Mouse (Mus musculus): ENCODE measurements around the gene Acap1.
"Not testable (repeated sequence)": the region's sequence is repeated elsewhere in the genome, so short reads cannot be mapped to it uniquely, and the experiment has no call there.

Acap1 gene

GRCm38 (mm10) chr11:69876186-69876585 lies 19.2 kb downstream of the Acap1 start:
- DNase-seq (ENCODE audit: low spot score): no peak

DNA sequence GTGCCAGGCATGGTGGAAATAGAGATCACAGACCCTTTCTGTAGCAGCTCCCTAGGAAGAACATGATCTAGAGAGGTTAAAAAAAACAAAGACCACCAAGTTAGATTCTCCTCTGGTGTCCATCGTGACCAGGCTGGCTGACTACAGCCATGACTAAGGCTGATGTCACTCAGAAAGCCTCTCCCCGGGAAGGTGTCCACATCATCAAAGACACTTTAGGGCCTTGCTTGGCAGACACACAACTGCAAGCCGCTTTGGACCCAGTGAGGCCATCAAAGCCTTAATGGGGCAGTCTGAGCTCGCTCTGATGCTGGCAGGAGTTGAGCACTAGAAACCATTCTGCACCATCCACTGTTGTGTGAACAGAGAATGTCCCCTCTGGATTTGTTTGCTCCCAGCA lies 22.9 kb downstream of the Acap1 start:
- DNase-seq (ENCODE audit: low spot score): no peak

- DNase-seq (ENCODE audit: low spot score): no peak
Measured at GRCm38 (mm10) chr11:69871822-69872221, 23.5 kb downstream of the Acap1 start.

DNA sequence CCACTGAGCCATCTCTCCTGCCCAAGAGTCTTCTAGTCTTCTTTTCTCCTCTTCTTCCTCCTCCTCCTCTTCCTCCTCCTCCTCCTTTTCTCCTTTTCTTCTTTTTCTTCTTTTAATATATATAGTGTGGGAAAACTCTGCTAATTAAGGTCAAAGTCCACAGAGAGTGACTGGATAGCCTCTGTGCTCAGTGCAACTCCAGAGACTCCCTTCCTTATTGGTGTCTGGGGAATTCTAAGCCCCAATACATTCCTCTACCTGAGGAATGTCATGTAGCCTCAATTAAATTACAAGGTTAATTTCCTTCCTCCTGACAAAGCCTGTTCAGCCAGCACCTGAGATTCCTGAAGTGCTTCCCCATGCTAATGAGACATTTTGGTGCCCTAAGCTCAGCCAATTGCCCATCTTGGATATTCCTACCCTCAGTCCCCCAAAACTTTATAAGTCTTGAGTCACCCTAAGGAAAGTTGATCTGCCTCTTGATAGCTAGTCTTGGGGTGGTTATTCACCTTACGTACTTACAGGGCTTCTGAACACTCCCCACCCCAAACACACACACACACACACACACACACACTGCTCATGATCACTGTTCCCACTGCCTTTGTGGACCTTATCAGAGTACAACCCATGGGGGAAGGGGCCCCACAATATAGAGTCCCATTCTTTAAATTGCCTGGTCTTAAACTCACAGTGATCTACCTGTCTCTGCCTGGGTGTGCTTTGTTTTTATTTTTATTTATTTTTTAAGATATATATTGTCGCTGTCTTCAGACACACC lies 24.9 kb downstream of the Acap1 start:
- no peak for DNase-seq (ENCODE audit: low spot score)

- no peak for DNase-seq (ENCODE audit: low spot score)
Measured at GRCm38 (mm10) chr11:69867335-69867734, 28.0 kb downstream of the Acap1 start.

DNA sequence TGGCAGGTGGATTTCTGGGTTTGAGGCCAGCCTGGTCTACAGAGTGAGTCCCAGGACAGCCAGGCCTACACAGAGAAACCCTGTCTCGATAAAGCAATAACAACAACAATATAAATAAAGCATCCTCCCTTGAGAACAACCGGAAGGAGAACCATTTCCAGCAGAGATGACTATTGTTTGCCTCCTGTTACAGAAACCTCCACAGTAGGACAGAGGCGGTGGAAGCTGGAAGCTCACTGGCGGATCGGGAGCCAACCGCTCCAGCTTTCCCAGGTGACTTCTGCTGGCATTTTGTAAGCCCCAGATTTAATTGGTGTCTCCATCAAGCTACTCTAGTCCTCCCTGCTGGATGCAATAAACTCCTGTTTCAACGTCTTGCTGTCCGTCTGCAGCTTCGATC lies 29.8 kb downstream of the Acap1 start:
- no peak for DNase-seq (ENCODE audit: low spot score)

GRCm38 (mm10) chr11:69864138-69864860 lies 31.0 kb downstream of the Acap1 start:
- DNase-seq (ENCODE audit: low spot score): no peak

- DNase-seq (ENCODE audit: low spot score): not testable (repeated sequence)
Measured at GRCm38 (mm10) chr11:69863729-69864128, 31.6 kb downstream of the Acap1 start.

GRCm38 (mm10) chr11:69858113-69858998 lies 37.0 kb downstream of the Acap1 start, which contains the start of gene Tnk1:
TSS of gene Tnk1 (minus strand) at chr11:69858730.
- no peak for DNase-seq (ENCODE audit: low spot score)

DNA sequence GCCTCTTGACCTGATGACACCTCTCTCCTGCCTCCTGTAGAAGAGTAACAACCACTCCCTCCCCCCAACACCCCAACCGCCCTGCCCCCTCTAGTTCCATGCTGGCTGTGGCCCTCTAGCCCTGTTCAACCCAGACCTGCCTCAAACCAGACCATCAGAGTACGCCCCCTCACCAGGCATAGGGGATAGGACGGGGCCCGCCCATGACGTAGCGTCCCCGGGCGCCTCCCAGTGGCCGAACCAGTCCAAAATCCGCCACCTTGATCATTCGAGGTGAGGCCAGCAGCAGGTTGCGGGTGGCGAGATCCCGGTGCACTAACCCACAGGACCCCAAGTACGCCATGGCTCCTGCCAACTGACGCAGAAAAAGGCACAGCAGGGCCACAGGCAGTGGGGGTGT lies 40.0 kb downstream of the Acap1 start:
- DNase-seq (ENCODE audit: low spot score): no peak

DNA sequence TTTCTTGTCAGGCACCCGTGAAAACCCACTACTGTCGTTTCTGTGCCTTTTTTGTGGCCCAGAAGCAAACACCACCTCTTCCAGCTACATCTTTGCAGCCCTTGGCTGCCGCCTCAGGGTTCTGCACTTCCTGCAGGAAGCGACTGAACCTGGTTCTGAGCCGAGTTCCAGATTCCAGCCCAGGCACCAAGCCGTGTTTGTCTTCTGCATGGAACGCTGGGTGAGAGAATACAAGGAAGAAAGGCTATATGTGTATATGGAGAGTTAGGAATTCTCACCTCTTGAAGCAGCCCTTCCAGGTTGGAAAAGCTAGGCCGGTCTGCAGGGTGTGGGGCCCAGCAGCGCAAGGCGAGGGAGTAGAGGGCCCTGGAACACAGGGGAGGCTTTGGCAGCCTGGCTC lies 40.7 kb downstream of the Acap1 start:
- DNase-seq (ENCODE audit: low spot score): no peak

DNA sequence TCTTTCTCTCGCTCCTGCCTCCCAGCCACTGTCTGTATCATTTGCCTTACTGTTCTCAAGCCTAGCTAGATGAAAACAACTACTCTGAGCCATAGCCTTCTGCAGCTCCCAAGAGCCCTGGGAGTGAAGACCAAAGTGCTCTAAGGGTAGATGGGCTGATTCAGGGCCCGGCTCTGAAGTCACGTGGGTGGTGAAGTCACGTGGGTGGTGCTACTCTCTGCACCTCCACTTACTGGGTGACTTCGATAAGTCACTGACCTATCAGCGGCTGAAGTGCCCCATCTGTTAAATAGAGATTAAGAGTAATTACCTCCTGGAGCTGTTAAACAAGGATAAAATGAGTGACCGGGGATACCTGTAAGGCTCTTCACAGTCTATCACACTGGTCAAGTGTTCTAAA lies 41.3 kb downstream of the Acap1 start:
- no peak for DNase-seq (ENCODE audit: low spot score)

DNA sequence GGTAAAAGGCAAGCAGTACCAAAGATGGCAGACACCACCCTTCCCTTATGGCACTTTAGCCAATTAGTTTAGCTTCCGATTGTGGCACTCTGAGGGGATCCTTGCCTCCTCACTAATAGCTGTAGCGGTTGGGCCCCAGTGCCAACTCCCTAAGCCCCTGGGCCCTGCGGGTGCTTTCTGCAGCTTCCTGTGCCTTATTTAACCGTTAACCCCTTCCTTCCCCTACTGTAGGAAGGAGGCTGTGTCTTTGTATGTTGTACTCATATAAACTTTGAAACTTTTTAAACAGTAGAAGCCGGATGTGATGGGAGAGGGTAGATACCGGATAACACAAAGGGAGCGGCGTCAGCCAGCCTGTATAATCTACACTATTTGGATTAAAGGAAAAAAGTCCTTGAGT lies 44.6 kb downstream of the Acap1 start:
- no peak for DNase-seq (ENCODE audit: low spot score)

DNA sequence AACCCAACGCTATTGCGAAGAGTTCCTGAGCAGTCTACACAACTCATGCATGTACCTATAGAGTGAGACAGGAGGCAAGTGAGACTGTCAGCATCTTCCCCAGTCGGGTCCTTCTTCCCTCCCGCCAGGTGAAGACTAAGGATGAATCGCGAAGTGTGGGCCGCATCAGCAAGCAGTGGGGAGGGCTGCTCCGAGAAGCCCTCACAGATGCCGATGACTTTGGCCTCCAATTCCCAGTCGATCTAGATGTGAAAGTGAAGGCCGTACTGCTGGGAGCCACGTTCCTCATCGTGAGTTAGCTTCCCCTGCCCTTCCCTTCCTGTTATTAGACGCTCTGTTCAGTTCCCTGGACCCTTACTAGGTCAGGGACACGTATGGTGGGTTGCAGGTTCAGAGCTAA lies 45.5 kb downstream of the Acap1 start:
- no peak for DNase-seq (ENCODE audit: low spot score)

- DNase-seq (ENCODE audit: low spot score): no peak
Measured at GRCm38 (mm10) chr11:69849128-69849527, 46.2 kb downstream of the Acap1 start.

DNA sequence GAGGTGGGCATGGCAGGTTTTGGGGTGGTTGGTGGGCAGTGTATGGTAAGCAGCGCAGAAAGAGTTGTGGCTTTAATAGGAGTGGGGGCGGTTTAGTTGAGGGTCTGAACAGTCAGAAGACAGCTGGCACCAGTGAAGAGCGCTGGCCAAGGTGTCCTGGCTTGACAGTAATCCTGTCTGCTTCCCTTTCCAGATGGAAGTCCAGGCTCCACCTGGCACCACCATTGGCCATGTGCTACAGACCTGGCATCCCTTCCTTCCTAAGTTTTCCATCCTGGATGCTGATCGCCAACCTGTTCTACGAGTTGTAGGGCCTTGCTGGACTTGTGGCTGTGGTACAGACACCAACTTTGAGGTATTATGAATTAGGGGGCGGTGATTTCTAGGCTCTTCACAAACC lies 47.3 kb downstream of the Acap1 start:
- DNase-seq (ENCODE audit: low spot score): no peak

DNA sequence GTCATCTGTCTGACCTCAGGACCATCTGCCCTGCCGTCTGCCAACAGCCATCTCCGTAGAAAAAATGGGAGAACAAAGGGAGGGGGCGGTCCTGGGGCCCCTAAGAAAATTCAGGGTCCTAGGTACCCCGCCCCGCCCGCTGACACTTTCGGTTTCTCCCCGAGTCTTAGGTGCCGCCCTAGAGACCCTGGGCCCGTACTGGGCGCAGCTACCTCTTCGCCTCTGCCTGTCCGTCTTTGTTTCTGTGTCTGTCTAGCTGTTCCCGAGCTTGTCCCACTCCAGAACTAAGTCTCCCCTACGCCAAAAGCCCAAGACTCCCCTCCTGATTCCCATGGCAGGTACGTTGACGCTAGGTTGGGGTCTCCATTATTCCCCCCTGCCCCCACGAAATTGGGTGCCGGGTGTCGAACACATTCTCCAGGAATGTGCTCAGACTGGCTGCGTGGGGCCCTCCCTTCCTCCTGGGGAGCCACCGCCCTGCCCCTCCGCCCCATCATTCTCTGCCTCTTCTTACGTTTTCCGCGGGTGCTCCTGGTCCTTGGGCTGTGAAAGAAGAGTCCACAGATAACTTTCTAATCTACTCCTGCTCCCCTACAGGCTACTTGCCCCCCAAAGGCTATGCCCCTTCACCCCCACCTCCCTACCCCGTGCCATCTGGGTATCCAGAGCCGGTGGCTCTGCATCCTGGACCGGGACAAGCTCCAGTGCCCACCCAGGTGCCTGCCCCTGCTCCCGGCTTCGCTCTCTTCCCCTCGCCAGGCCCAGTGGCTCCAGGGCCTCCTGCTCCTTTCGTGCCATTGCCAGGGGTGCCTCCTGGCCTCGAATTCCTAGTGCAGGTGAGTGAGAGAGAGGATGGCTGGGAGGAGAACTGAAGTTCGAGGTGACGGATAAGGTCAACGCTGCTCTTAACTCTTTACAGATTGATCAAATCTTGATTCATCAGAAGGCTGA lies 48.3 kb downstream of the Acap1 start:
- peak; percentile 30 for DNase-seq (ENCODE audit: low spot score)

DNA sequence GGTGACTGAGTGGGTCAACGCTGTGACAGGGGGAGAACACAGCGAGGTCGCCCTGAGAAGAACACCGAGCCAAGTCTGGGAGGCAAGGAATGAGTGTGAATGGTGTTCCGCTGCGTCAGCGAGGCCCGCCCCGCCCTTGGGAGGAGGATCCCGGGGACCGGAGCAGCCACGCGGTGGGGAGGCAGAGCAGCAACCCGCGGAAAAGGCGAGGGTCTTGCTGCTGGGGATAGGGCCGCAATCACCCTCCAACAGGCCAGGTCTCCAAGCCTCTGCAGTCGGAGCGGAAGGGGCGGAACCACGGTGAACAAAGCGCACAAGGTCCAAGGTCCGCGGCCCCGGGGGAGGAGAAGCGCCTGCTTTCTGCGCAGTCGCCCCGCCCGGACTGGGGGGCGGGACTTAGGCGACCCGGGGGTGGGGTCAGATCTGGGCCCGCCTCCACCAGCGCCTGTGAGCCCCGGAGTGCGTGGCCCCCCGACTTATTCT lies 49.1 kb downstream of the Acap1 start, which contains the start of gene Plscr3:
Gene Plscr3, plus strand, starts transcription at position 179 of the 483 bp plus-strand sequence.
- peak; percentile 94 for DNase-seq (ENCODE audit: low spot score)

DNA sequence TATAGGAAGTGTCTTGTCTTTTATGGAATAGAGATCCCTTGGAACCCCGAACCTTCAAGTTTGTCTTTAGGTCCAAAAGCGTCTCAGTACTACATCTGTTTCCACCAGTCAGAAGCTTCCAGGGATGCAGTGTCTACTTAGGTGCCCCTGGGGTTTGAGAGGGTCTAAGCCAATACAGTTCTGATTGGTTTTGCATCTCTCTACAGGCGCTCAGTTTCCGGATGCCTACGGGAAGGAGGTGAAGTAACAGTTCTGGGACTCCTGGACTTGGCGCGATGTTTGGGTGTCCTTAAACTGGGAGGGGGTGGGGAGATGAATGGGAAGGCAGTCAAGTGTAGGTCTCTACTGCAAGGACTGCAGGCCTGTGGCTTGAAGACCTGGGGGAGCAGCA lies 56.6 kb downstream of the Acap1 start:
- DNase-seq (ENCODE audit: low spot score): no peak

GRCm38 (mm10) chr11:69837952-69838713 lies 57.2 kb downstream of the Acap1 start, which contains the start of gene Tmem256:
TSS of gene Tmem256 (plus strand) at chr11:69838514.
- peak; percentile 92 for DNase-seq (ENCODE audit: low spot score)
